37 mouse cellular contexts compared by ENCODE assay signal in the genomic region with DNA sequence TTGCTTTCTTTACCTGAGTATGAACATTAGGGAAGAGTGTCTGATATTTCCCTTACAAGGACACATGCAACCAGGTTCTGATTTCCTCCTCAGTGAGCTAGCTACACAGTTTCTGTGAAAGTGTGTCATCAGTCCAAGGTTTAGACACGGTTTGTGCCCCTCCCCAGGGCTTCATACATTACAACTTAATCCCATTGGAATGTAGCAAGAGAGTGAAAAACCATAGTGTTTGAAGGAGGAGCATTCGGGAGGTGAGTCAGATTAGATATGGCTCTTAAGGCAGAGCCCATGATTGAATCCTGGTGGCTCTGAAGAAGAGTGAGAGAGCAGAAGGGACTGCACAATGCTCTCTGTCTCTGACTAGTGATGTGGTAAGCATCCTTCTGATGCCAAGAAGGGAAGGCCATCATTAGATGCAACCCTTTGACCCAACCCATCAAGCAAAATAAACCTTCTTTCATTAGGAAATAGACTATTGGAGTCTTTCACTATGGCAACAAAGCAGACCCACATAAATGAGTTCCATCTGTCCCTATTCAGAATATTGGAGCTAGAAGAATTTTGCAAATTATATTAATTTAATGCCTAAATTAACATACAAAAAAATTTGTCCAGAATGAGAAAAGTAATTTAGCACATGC. TPM values are rescaled to one million over a fixed set of nuclear protein-coding genes. Genes with fewer than 3 reads are reported as not detected.
DNase-seq lines count a peak whose midpoint lies in the region; ATAC-seq and TF ChIP-seq lines count a peak whose summit lies in the region.
"Had no signal": no experiment of that assay in that cellular context is flagged by ENCODE, and none has a peak within 500 bp of the region (broad histone marks: within the 10 kb centered on the region; RNA-seq: fewer than 3 reads in every experiment).

No protein-coding gene starts in this region.

- peak; percentile 16; the same call in 1 of the 2 replicates for ATAC-seq in forebrain, postnatal 0 days
- ATAC-seq in forebrain, embryonic 13.5 days, result no peak
- ATAC-seq in hindbrain, embryonic 16.5 days, result no peak
- ATAC-seq: CD4-positive, CD25-positive, alpha-beta regulatory T cell, adult 4 months; forebrain, embryonic 15.5 days; lung, postnatal 0 days had no signal

- no peak for DNase-seq in forebrain, postnatal 0 days
- DNase-seq in 3T3-L1 (ENCODE audit: low read depth, low spot score) (peak; percentile 91), MN1 (ENCODE audit: low spot score) (no peak)
- DNase-seq in brain, adult 2 months (ENCODE audit: low read depth, low spot score), result peak; percentile 12
- DNase-seq in retina, embryonic 14.5 days (ENCODE audit: low spot score), result peak; percentile 54
- no peak for DNase-seq in T-cell, adult 2 months (ENCODE audit: low spot score)
- DNase-seq: adrenal gland, adult 2 months; adrenal gland, postnatal 36 days; cerebellum, adult 8-10 months; cerebellum, postnatal 25 days; gastrocnemius, postnatal 10 days; heart, postnatal 14 days; kidney, adult 8-10 months; kidney, postnatal 4 days; left cerebral cortex, postnatal 4 days; liver, embryonic 13.5 days; lung, adult 18-20 months; midbrain, embryonic 14.5 days; right cerebral cortex, postnatal 25 days; thymus, postnatal 14 days had no signal

- H3K27me3 ChIP-seq in forebrain, postnatal 0 days (ENCODE audit: insufficient read depth, low read length), result no peaks in the 10 kb centered on the region
- H3K27me3 ChIP-seq in forebrain, embryonic 13.5 days, result no peaks in the 10 kb centered on the region
- no peaks in the 10 kb centered on the region for H3K27me3 ChIP-seq in hindbrain, embryonic 16.5 days (replicated peaks; ENCODE audit: control insufficient read depth, insufficient read depth, low read length)
- H3K27me3 ChIP-seq: forebrain, embryonic 15.5 days; hindbrain, embryonic 15.5 days; liver, embryonic 13.5 days; stomach, embryonic 15.5 days had no signal

- no peak overlapping the region for H3K4me3 ChIP-seq in forebrain, postnatal 0 days (ENCODE audit: low read depth, low read length)
- H3K4me3 ChIP-seq in forebrain, embryonic 13.5 days, result no peak overlapping the region
- no peak overlapping the region for H3K4me3 ChIP-seq in hindbrain, embryonic 16.5 days (ENCODE audit: low read length)
- H3K4me3 ChIP-seq: forebrain, embryonic 15.5 days; hindbrain, embryonic 10.5 days; hindbrain, embryonic 15.5 days; liver, embryonic 13.5 days; stomach, embryonic 15.5 days had no signal

- no peak overlapping the region for H3K27ac ChIP-seq in forebrain, postnatal 0 days (ENCODE audit: low read depth, low read length)
- H3K27ac ChIP-seq in forebrain, embryonic 13.5 days, result no peak overlapping the region
- no peak overlapping the region for H3K27ac ChIP-seq in hindbrain, embryonic 16.5 days (ENCODE audit: low read depth, low read length)
- H3K27ac ChIP-seq: forebrain, embryonic 15.5 days; hindbrain, embryonic 10.5 days; hindbrain, embryonic 15.5 days; kidney, postnatal 0 days; liver, embryonic 13.5 days; macrophage; stomach, embryonic 15.5 days had no signal

- no peaks in the 10 kb centered on the region for H3K9me3 ChIP-seq in forebrain, postnatal 0 days (ENCODE audit: low read length)
- H3K9me3 ChIP-seq in forebrain, embryonic 13.5 days (replicated peaks), result no peaks in the 10 kb centered on the region
- H3K9me3 ChIP-seq in hindbrain, embryonic 16.5 days (ENCODE audit: control insufficient read depth, low read length), result no peaks in the 10 kb centered on the region
- H3K9me3 ChIP-seq: forebrain, embryonic 15.5 days; hindbrain, embryonic 10.5 days; hindbrain, embryonic 15.5 days; liver, embryonic 13.5 days; stomach, embryonic 15.5 days had no signal

- H3K9ac ChIP-seq in forebrain, postnatal 0 days, result no peak overlapping the region
- no peak overlapping the region for H3K9ac ChIP-seq in forebrain, embryonic 13.5 days
- H3K9ac ChIP-seq in hindbrain, embryonic 16.5 days (ENCODE audit: low read depth, low read length), result no peak overlapping the region
- H3K9ac ChIP-seq: forebrain, embryonic 15.5 days; hindbrain, embryonic 15.5 days; liver, embryonic 13.5 days; stomach, embryonic 15.5 days had no signal

- no peak overlapping the region for H3K4me2 ChIP-seq in forebrain, postnatal 0 days (ENCODE audit: low read depth)
- no peak overlapping the region for H3K4me2 ChIP-seq in forebrain, embryonic 13.5 days
- H3K4me2 ChIP-seq in hindbrain, embryonic 16.5 days (ENCODE audit: low read length), result no peak overlapping the region
- H3K4me2 ChIP-seq: forebrain, embryonic 15.5 days; hindbrain, embryonic 15.5 days; liver, embryonic 13.5 days; stomach, embryonic 15.5 days had no signal

- no peak for TF ChIP-seq CTCF in forebrain, postnatal 0 days (IDR thresholded peaks at IDR 0.05; ENCODE audit: low read depth)

- no peaks in the 10 kb centered on the region for H3K36me3 ChIP-seq in forebrain, postnatal 0 days (ENCODE audit: insufficient read depth)
- H3K36me3 ChIP-seq in forebrain, embryonic 13.5 days (ENCODE audit: poor library complexity, severe bottlenecking), result no peaks in the 10 kb centered on the region
- no peaks in the 10 kb centered on the region for H3K36me3 ChIP-seq in hindbrain, embryonic 16.5 days (ENCODE audit: control insufficient read depth, insufficient read depth, low read length)
- H3K36me3 ChIP-seq: forebrain, embryonic 15.5 days; hindbrain, embryonic 10.5 days; hindbrain, embryonic 15.5 days; liver, embryonic 13.5 days; stomach, embryonic 15.5 days had no signal

- H3K4me1 ChIP-seq in forebrain, postnatal 0 days (ENCODE audit: insufficient read depth), result no peaks in the 10 kb centered on the region
- no peaks in the 10 kb centered on the region for H3K4me1 ChIP-seq in forebrain, embryonic 13.5 days
- H3K4me1 ChIP-seq in hindbrain, embryonic 16.5 days (ENCODE audit: control insufficient read depth, insufficient read depth, low read depth, low read length), result no peaks in the 10 kb centered on the region
- H3K4me1 ChIP-seq: forebrain, embryonic 15.5 days; hindbrain, embryonic 10.5 days; hindbrain, embryonic 15.5 days; liver, embryonic 13.5 days; stomach, embryonic 15.5 days had no signal

- WGBS in forebrain, postnatal 0 days, result 46% methylated on average over 2 of the region's 2 CpGs
- WGBS in forebrain, embryonic 13.5 days, result 49% methylated on average over 2 of the region's 2 CpGs
- 38% methylated on average over 2 of the region's 2 CpGs for WGBS in hindbrain, embryonic 16.5 days

RNA-seq across cellular contexts. Expression of a gene that starts 22.7 kb away (rescaled TPM):
- total RNA-seq in forebrain, postnatal 0 days (2014; rRNA removed), result 0.14 TPM in 1 of 2 replicates, not detected in the other
- polyA plus RNA-seq in forebrain, postnatal 0 days (2015; fragmentation: Nextera tagmentation; extraction: Ambion mirVana), result not detected in 2 replicates
- not detected in 2 replicates for polyA plus RNA-seq in forebrain, embryonic 13.5 days (2015; fragmentation: Nextera tagmentation; extraction: Ambion mirVana)
- not detected in 2 replicates for polyA plus RNA-seq in hindbrain, embryonic 16.5 days (2015; fragmentation: Nextera tagmentation; extraction: Ambion mirVana)
- total RNA-seq: adrenal gland, adult 2 months; adrenal gland, postnatal 36 days; gastrocnemius, postnatal 10 days; heart, postnatal 14 days; layer of hippocampus, postnatal 36 days; left cerebral cortex, postnatal 4 days; monocyte, adult 5-6 weeks had no signal
- polyA plus RNA-seq: adrenal gland, adult 2 months; forebrain, embryonic 15.5 days; gonadal fat pad, adult 2 months; heart, embryonic 14.5 days; hindbrain, embryonic 10.5 days; hindbrain, embryonic 15.5 days; intestine, embryonic 14.5 days; kidney, postnatal 0 days; liver, embryonic 13.5 days; lung, postnatal 0 days; macrophage; midbrain, embryonic 14.5 days; neural tube, embryonic 14.5 days had no signal

RNA-seq across cellular contexts. Expression of a gene that starts 46.8 kb away (rescaled TPM):
- not detected in 2 replicates for total RNA-seq in forebrain, postnatal 0 days (2014; rRNA removed)
- polyA plus RNA-seq in forebrain, postnatal 0 days (2015; fragmentation: Nextera tagmentation; extraction: Ambion mirVana), result not detected in 2 replicates
- not detected in 2 replicates for polyA plus RNA-seq in forebrain, embryonic 13.5 days (2015; fragmentation: Nextera tagmentation; extraction: Ambion mirVana)
- polyA plus RNA-seq in hindbrain, embryonic 16.5 days (2015; fragmentation: Nextera tagmentation; extraction: Ambion mirVana), result not detected in 2 replicates
- total RNA-seq: adrenal gland, adult 2 months; adrenal gland, postnatal 36 days; gastrocnemius, postnatal 10 days; heart, postnatal 14 days; layer of hippocampus, postnatal 36 days; left cerebral cortex, postnatal 4 days; monocyte, adult 5-6 weeks had no signal
- polyA plus RNA-seq: adrenal gland, adult 2 months; CD4-positive, CD25-positive, alpha-beta regulatory T cell, adult 4 months; forebrain, embryonic 15.5 days; gonadal fat pad, adult 2 months; heart, embryonic 14.5 days; hindbrain, embryonic 10.5 days; hindbrain, embryonic 15.5 days; intestine, embryonic 14.5 days; kidney, postnatal 0 days; liver, embryonic 13.5 days; lung, postnatal 0 days; macrophage; midbrain, embryonic 14.5 days; neural tube, embryonic 14.5 days; urinary bladder, adult 2 months had no signal

Comparison
In these comparisons a context has a peak if more than half of its experiments do, and no peak if none do; other contexts are left out.
1. DNase-seq: peak in 3T3-L1 (single experiment), brain, adult 2 months (single experiment) and retina, embryonic 14.5 days (single experiment); none in forebrain, postnatal 0 days (single experiment), T-cell, adult 2 months (single experiment) and MN1 (single experiment).